Mouse (Mus musculus): ENCODE results near the gene Lypd4. TPM values are rescaled to one million over a fixed set of nuclear protein-coding genes. Genes with fewer than 3 reads are reported as not detected.
"Not testable (repeated sequence)": the region's sequence is repeated elsewhere in the genome, so short reads cannot be mapped to it uniquely, and the experiment has no call there.

The Lypd4 gene
- polyA plus RNA-seq, 1 experiment from 2014 or later: not detected

- no peaks in the 10 kb centered on the region for H3K27me3 ChIP-seq (replicated peaks; ENCODE audit: control insufficient read depth, insufficient read depth, low read length)
- H3K4me3 ChIP-seq (ENCODE audit: low read depth, low read length): peak within 1 kb of the TSS; percentile 59
- DNase-seq (ENCODE audit: low spot score) (peak; percentile 40), ATAC-seq (no peak)
- H3K27ac ChIP-seq (ENCODE audit: low read depth, low read length): peak within 1 kb of the TSS; percentile 60; the same call in 1 of the 2 replicates
- H3K4me2 ChIP-seq (ENCODE audit: low read length): peak within 1 kb of the TSS; percentile 80
- peaks cover 5% of the 10 kb centered on the region for H3K36me3 ChIP-seq (ENCODE audit: control insufficient read depth, insufficient read depth, low read length)
- peak within 1 kb of the TSS; percentile 82 for H3K9ac ChIP-seq (ENCODE audit: low read length)
- 8% methylated on average over 46 of the region's 68 CpGs for WGBS
- H3K9me3 ChIP-seq (replicated peaks; ENCODE audit: control insufficient read depth, low read length): no peaks in the 10 kb centered on the region
- peaks cover 2% of the 10 kb centered on the region; the same call in 1 of the 2 replicates for H3K4me1 ChIP-seq (ENCODE audit: control insufficient read depth, insufficient read depth, low read length)
Measured at GRCm38 (mm10) chr7:24902630-24903443, 33.1 kb upstream of the Lypd4 start, which contains the start of gene Arhgef1. Gene Arhgef1 (plus strand): TSS chr7:24902912.

GRCm38 (mm10) chr7:24902264-24902629 is 32.5 kb upstream of the Lypd4 start:
- WGBS: 59% methylated on average over 2 of the region's 2 CpGs
- H3K4me3 ChIP-seq (ENCODE audit: low read depth, low read length): peak overlapping the region; percentile 59
- peak overlapping the region; percentile 80 for H3K4me2 ChIP-seq (ENCODE audit: low read length)
- peak overlapping the region; percentile 60; the same call in 1 of the 2 replicates for H3K27ac ChIP-seq (ENCODE audit: low read depth, low read length)
- H3K9me3 ChIP-seq (replicated peaks; ENCODE audit: control insufficient read depth, low read length): no peaks in the 10 kb centered on the region
- ATAC-seq: no peak
- no peaks in the 10 kb centered on the region for H3K27me3 ChIP-seq (replicated peaks; ENCODE audit: control insufficient read depth, insufficient read depth, low read length)
- H3K36me3 ChIP-seq (ENCODE audit: control insufficient read depth, insufficient read depth, low read length): no peaks in the 10 kb centered on the region
- peaks cover 2% of the 10 kb centered on the region; the same call in 1 of the 2 replicates for H3K4me1 ChIP-seq (ENCODE audit: control insufficient read depth, insufficient read depth, low read length)
- DNase-seq (ENCODE audit: low spot score): no peak
- H3K9ac ChIP-seq (ENCODE audit: low read length): no peak overlapping the region

- H3K27me3 ChIP-seq (replicated peaks; ENCODE audit: control insufficient read depth, insufficient read depth, low read length): no peaks in the 10 kb centered on the region
- H3K9ac ChIP-seq (ENCODE audit: low read length): no peak overlapping the region
- no peaks in the 10 kb centered on the region for H3K36me3 ChIP-seq (ENCODE audit: control insufficient read depth, insufficient read depth, low read length)
- H3K4me1 ChIP-seq (ENCODE audit: control insufficient read depth, insufficient read depth, low read length): peaks cover 2% of the 10 kb centered on the region; the same call in 1 of the 2 replicates
- H3K4me3 ChIP-seq (ENCODE audit: low read depth, low read length): no peak overlapping the region
- ATAC-seq (no peak), DNase-seq (ENCODE audit: low spot score) (no peak)
- H3K27ac ChIP-seq (ENCODE audit: low read depth, low read length): no peak overlapping the region
- no peaks in the 10 kb centered on the region for H3K9me3 ChIP-seq (replicated peaks; ENCODE audit: control insufficient read depth, low read length)
- 75% methylated on average over 1 of the region's 1 CpGs for WGBS
- H3K4me2 ChIP-seq (ENCODE audit: low read length): no peak overlapping the region
Measured at GRCm38 (mm10) chr7:24901842-24902241, 32.1 kb upstream of the Lypd4 start.

- DNase-seq (ENCODE audit: low spot score) (no peak), ATAC-seq (no peak)
- Histone ChIP-seq H3K36me3 (ENCODE audit: control insufficient read depth, insufficient read depth, low read length) (no peaks in the 10 kb centered on the region), H3K27ac (ENCODE audit: low read depth, low read length) (no peak overlapping the region), H3K27me3 (replicated peaks; ENCODE audit: control insufficient read depth, insufficient read depth, low read length) (no peaks in the 10 kb centered on the region), H3K4me1 (ENCODE audit: control insufficient read depth, insufficient read depth, low read length) (peaks cover 2% of the 10 kb centered on the region; the same call in 1 of the 2 replicates), H3K4me3 (ENCODE audit: low read depth, low read length) (no peak overlapping the region), H3K4me2 (ENCODE audit: low read length) (no peak overlapping the region), H3K9me3 (replicated peaks; ENCODE audit: control insufficient read depth, low read length) (no peaks in the 10 kb centered on the region), H3K9ac (ENCODE audit: low read length) (no peak overlapping the region)
- WGBS: 90% methylated on average over 6 of the region's 6 CpGs
Measured at GRCm38 (mm10) chr7:24901114-24901513, 31.4 kb upstream of the Lypd4 start.

GRCm38 (mm10) chr7:24897959-24898358 is 28.2 kb upstream of the Lypd4 start:
- ATAC-seq (no peak), DNase-seq (ENCODE audit: low spot score) (no peak)
- Histone ChIP-seq H3K9ac (ENCODE audit: low read length) (no peak overlapping the region), H3K4me3 (ENCODE audit: low read depth, low read length) (no peak overlapping the region), H3K4me1 (ENCODE audit: control insufficient read depth, insufficient read depth, low read length) (no peaks in the 10 kb centered on the region), H3K4me2 (ENCODE audit: low read length) (no peak overlapping the region), H3K27me3 (replicated peaks; ENCODE audit: control insufficient read depth, insufficient read depth, low read length) (no peaks in the 10 kb centered on the region), H3K36me3 (ENCODE audit: control insufficient read depth, insufficient read depth, low read length) (no peaks in the 10 kb centered on the region), H3K9me3 (replicated peaks; ENCODE audit: control insufficient read depth, low read length) (no peaks in the 10 kb centered on the region), H3K27ac (ENCODE audit: low read depth, low read length) (no peak overlapping the region)
- 76% methylated on average over 5 of the region's 5 CpGs for WGBS

GRCm38 (mm10) chr7:24897224-24897623 is 27.5 kb upstream of the Lypd4 start, which contains the start of gene Cd79a:
Gene Cd79a (plus strand): TSS chr7:24897381.
- Histone ChIP-seq H3K36me3 (ENCODE audit: control insufficient read depth, insufficient read depth, low read length) (no peaks in the 10 kb centered on the region), H3K9ac (ENCODE audit: low read length) (no peak within 1 kb of the TSS), H3K4me2 (ENCODE audit: low read length) (no peak within 1 kb of the TSS), H3K27me3 (replicated peaks; ENCODE audit: control insufficient read depth, insufficient read depth, low read length) (no peaks in the 10 kb centered on the region), H3K27ac (ENCODE audit: low read depth, low read length) (no peak within 1 kb of the TSS), H3K9me3 (replicated peaks; ENCODE audit: control insufficient read depth, low read length) (no peaks in the 10 kb centered on the region), H3K4me3 (ENCODE audit: low read depth, low read length) (no peak within 1 kb of the TSS), H3K4me1 (ENCODE audit: control insufficient read depth, insufficient read depth, low read length) (no peaks in the 10 kb centered on the region)
- 85% methylated on average over 12 of the region's 12 CpGs for WGBS
- ATAC-seq (no peak), DNase-seq (ENCODE audit: low spot score) (no peak)

GRCm38 (mm10) chr7:24896269-24896668 is 26.5 kb upstream of the Lypd4 start:
- Histone ChIP-seq H3K27me3 (replicated peaks; ENCODE audit: control insufficient read depth, insufficient read depth, low read length) (no peaks in the 10 kb centered on the region), H3K9ac (ENCODE audit: low read length) (no peak overlapping the region), H3K4me1 (ENCODE audit: control insufficient read depth, insufficient read depth, low read length) (no peaks in the 10 kb centered on the region), H3K36me3 (ENCODE audit: control insufficient read depth, insufficient read depth, low read length) (peaks cover 7% of the 10 kb centered on the region), H3K4me2 (ENCODE audit: low read length) (no peak overlapping the region), H3K4me3 (ENCODE audit: low read depth, low read length) (no peak overlapping the region), H3K9me3 (replicated peaks; ENCODE audit: control insufficient read depth, low read length) (no peaks in the 10 kb centered on the region), H3K27ac (ENCODE audit: low read depth, low read length) (no peak overlapping the region)
- ATAC-seq (no peak), DNase-seq (ENCODE audit: low spot score) (no peak)
- WGBS: 78% methylated on average over 8 of the region's 8 CpGs

- DNase-seq (ENCODE audit: low spot score); ATAC-seq: not testable (repeated sequence)
- WGBS: 83% methylated on average over 2 of the region's 2 CpGs
Measured at GRCm38 (mm10) chr7:24895749-24896148, 26.0 kb upstream of the Lypd4 start.

GRCm38 (mm10) chr7:24892125-24892583 is 22.4 kb upstream of the Lypd4 start:
- H3K9ac ChIP-seq (ENCODE audit: low read length): no peak overlapping the region
- DNase-seq (ENCODE audit: low spot score): no peak
- peaks cover 47% of the 10 kb centered on the region for H3K36me3 ChIP-seq (ENCODE audit: control insufficient read depth, insufficient read depth, low read length)
- WGBS: 78% methylated on average over 2 of the region's 2 CpGs
- H3K4me1 ChIP-seq (ENCODE audit: control insufficient read depth, insufficient read depth, low read length): no peaks in the 10 kb centered on the region
- no peak for ATAC-seq
- no peaks in the 10 kb centered on the region for H3K27me3 ChIP-seq (replicated peaks; ENCODE audit: control insufficient read depth, insufficient read depth, low read length)
- no peak overlapping the region for H3K4me2 ChIP-seq (ENCODE audit: low read length)
- no peaks in the 10 kb centered on the region for H3K9me3 ChIP-seq (replicated peaks; ENCODE audit: control insufficient read depth, low read length)
- no peak overlapping the region for H3K4me3 ChIP-seq (ENCODE audit: low read depth, low read length)
- no peak overlapping the region for H3K27ac ChIP-seq (ENCODE audit: low read depth, low read length)

More at GRCm38 (mm10) chr7:24895749-24896148, 26.0 kb upstream of the Lypd4 start:
- H3K9ac ChIP-seq (ENCODE audit: low read length); H3K27ac ChIP-seq (ENCODE audit: low read depth, low read length); H3K4me1 ChIP-seq (ENCODE audit: control insufficient read depth, insufficient read depth, low read length); H3K4me3 ChIP-seq (ENCODE audit: low read depth, low read length); H3K4me2 ChIP-seq (ENCODE audit: low read length); H3K27me3 ChIP-seq (replicated peaks; ENCODE audit: control insufficient read depth, insufficient read depth, low read length); H3K9me3 ChIP-seq (replicated peaks; ENCODE audit: control insufficient read depth, low read length): not testable (repeated sequence)
- peaks cover 13% of the 10 kb centered on the region for H3K36me3 ChIP-seq (ENCODE audit: control insufficient read depth, insufficient read depth, low read length)

Measured in forebrain, embryonic 14.5 days (tissue).